Mouse (Mus musculus): ENCODE results near the gene Rab43.

DNA sequence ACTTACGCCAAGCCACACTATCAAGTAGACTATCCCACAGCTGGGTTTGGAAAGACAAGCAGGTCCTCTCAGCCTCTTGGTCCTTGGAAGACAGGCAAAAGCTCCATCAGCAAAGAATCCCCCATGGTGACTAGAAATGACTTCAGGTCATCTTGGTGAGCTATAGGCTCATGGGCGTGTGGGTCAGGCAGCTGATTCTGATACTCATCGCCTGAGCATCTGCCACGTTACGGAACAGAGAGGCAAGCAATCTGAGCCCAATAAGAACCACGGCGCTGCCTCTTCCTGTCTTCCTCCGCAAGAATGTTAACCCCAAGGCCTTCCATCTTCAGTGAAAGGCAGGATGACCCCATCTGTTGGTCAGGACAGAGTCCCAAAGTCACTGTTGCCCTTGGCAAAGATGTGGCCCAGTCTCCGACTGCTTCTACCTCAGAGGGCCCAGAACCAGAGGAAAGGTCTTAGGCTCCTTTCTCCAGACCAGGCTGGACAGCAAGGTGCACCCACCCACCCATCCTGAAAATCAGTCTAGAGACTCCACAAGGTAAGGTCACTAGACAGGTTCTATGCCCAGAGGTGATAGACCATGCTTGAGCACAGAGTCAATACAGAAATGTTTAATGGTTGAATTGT is 23.6 kb downstream of the Rab43 start:
- no peak for TF ChIP-seq CTCF (IDR thresholded peaks at IDR 0.05; ENCODE audit: borderline replicate concordance, insufficient read depth, low read length)
- no peak for TF ChIP-seq POLR2A (IDR thresholded peaks at IDR 0.05; ENCODE audit: low read depth, low read length)

Measured in embryonic fibroblast, embryonic 13.5 days (primary cell).